Mouse (Mus musculus): ENCODE results near the gene Popdc3. TPM values are rescaled to one million over a fixed set of nuclear protein-coding genes. Genes with fewer than 3 reads are reported as not detected.
"Not testable (repeated sequence)": the region's sequence is repeated elsewhere in the genome, so short reads cannot be mapped to it uniquely, and the experiment has no call there.

Gene Popdc3
- total RNA-seq, 2 experiments from 2014 or later = 6.9 TPM

DNA sequence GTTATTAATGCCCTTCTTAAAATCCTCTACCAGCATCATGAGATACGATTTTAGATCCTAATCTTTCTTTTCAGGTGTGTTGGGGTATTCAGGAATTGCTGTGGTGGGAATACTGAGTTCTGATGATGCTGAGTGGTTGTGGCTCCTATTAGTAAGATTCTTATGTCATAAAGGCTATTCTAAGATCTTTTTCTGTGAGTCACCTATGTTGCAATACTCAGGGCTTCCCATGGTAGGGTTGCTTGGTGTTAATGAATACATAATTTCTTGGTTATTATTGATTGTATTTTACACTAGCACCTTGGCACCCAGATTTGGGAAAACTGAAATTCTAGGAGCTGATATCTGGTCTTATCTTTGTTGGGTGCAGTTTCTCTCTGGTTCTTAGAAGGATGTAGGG is 26.7 kb downstream of the Popdc3 start:
- no peak for DNase-seq

DNA sequence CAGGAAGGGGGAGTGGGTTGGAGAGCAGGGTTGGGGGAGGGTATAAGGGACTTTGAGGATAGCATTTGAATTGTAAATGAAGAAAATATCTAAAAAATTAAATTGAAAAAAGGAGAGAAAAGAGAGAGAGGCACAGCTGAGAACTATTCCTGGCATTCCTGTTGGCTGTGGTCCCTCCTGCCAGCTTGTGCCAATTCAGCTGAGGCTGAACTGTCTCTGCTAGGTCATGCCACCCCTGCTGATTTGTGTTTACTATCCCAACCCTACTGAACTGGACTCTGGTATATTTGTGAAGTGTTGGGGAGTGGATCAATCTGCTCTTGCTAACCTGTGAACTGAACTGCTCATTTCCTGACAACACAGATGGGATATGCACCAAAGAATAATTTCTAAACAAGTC is 32.3 kb downstream of the Popdc3 start:
- no peak for DNase-seq

DNA sequence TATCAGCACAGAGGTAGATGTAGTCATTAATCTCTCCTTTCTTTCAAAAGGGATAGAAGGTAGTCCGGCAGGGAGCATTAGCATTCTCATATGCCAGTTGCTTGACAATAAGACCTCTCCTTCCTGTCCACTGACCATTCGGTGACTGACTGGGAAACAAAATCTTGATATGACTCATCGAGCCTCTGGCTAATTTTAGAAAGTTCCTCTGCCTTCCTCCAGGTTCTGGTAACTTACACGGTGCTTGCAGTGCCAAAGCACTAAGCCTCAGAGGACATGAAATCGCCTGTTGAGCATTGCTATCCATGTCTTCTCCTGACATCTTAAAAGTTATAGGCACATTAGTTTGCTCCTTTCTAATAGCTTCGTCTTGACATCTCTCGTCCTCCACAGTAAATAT is 38.8 kb downstream of the Popdc3 start:
- DNase-seq = no peak

DNA sequence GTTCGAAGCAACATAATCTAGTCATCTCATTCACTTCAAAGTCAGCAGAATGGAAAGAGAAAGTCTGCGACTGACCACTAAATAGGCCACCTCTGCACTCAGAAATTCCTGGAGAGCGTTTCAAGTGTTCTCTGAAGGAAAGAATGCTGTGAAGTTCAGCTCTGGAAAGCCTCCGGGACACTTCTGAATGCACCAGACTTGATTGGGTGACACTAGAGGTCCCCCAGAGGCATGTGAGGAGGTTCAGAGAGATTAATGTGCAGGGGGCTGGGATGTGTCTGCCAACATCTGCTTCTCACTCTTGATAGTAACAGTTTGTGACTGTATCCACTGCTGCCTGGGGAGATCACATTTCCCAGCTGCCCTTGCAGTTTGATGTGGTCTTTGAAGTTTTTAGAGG is 52.1 kb downstream of the Popdc3 start:
- DNase-seq = no peak

- DNase-seq = no peak
Measured at GRCm38 (mm10) chr10:45233351-45233750, 55.5 kb downstream of the Popdc3 start.

GRCm38 (mm10) chr10:45236304-45236703 is 58.4 kb downstream of the Popdc3 start:
- DNase-seq = no peak

DNA sequence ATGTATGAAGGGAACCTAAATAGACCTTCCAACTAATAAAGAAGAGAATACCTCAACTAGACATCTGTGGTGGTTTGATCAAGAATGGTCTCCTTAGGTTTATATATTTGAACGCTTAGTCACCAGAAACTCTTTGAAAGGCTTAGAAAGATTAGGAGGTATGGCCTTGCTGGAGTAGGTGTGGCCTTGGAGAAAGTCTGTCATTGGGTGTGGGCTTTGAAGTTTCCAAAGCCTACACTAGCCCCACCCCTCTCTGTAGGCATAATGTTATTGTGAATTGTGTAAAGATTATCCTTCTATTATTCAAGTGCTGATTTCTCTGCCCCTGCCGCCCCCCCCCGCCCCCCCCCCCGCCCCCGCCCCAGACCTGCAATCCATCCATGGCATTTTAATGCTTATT is 59.6 kb downstream of the Popdc3 start:
- DNase-seq = no peak

DNA sequence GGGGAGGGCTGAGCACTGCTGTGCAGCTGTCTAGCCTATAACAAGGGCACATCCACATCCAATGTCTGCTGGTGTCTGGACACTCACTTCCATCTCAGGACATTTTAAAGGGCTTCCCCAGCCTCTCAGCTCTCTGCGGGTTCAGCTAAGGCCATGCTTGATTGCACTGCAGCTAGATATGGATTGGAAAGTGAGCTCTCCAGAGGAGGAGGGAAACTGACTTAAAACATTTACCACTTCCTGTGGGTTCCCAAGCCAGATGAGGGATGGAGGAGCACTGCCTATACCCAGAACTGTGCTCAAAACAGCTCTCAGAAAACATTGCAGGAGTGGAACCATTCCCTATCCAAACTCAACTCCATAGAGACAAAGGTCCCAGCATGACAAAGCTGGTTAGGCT is 82.6 kb downstream of the Popdc3 start:
- no peak for DNase-seq

DNA sequence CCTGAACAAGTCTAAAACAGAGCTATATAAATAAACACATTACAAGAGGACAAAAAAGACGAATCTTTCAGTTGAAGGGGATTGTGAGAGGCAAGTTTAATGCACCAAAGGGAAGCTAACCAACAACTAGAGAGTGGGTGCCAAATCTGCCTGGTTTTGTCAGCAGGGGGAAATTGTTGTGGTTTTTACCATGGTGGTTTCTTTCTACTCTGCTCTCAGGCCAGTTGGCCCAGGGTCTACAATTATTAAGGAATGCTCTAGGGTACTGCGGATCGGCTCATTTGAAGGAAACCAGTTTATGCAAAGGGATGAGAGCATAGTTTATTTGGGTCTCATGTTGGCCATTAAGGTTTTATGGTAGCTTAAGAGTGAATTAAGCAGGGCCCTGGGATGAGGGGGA is 84.2 kb downstream of the Popdc3 start:
- DNase-seq = no peak

DNA sequence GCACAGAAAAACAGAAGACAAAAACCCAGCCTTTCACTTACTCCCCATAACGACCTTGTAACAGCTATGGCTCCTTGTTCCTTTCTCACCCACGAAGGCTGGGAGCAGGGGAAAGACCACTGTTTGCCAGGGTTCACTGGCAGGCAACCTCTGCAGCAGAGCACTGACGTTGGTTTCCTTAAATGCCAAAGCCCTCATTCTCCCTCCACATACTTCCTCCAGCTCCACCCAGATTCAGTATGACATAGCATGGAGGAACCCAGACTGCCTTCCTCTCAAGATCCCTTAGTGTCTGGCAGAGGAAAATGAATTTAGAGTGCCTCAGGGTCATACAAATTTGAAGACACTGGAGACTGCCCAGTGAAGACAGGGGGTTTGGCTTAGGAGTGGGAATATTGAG is 98.6 kb downstream of the Popdc3 start:
- DNase-seq = no peak

DNA sequence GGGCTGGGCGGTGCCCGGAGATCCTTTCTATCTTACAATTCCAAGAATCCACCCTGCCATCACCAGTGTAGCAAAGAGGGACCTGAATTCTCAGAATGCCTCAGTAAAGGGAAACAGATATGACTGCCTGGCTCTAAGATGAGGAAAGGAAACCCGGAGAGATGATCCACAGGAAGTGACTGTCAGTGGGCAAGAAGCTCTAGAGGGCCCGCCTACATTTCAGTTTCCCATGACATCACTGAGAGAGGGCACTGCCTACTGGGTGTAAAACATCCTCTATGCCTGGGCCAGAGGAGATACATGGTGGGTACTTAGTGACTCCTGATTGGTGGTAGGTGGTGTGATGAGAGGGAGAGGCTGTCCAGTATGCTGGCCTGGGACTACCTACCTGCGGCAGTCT is 99.1 kb downstream of the Popdc3 start:
- DNase-seq = no peak

- DNase-seq = no peak
Measured at GRCm38 (mm10) chr10:45285651-45286050, 107.8 kb downstream of the Popdc3 start.

- no peak for DNase-seq
Measured at GRCm38 (mm10) chr10:45288351-45288750, 110.5 kb downstream of the Popdc3 start.

DNA sequence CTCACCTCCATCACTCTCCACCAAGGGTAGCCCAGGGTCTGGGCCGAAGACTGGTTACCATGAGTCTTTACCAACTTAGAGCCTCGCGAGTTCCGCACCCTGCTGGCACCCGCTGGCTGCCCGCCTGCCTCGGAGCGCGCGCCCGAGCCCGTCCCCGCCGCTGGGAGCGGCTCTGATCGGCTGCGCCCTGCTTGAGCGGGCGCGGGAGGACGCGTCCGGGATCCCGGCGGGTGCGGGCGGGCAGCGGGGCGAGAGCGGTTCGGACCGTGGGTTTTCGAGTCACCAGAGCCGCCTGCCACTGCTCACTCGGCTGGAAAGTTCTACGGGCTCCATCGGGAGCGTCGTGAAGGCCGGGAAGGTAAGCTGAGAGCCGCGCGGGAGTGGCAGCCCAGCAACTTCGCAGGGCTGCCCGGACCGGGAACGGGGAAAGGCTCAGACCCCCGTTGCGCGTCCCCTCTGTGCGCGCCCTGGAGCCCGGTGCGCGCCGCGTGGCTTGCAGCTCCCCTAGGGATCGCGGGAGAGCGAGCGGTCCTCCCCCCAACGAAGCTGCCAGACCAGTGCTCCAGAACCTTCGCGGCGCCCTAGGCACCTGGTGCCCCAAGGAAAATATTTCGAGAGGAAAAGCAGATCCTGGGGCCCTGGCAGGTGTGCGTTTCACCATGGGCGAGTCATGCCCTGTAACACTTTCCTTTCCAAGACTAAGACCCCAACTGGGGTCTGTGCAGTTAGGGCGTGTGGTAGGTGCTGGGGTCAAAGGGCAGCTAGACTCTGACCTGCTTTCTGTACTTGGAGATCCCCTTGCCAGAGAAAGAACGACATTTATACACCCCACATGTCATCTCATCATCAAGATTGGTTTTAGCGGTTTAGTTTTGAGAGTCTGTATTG is 111.6 kb downstream of the Popdc3 start:
- peak; percentile 10 to 33 for DNase-seq

DNA sequence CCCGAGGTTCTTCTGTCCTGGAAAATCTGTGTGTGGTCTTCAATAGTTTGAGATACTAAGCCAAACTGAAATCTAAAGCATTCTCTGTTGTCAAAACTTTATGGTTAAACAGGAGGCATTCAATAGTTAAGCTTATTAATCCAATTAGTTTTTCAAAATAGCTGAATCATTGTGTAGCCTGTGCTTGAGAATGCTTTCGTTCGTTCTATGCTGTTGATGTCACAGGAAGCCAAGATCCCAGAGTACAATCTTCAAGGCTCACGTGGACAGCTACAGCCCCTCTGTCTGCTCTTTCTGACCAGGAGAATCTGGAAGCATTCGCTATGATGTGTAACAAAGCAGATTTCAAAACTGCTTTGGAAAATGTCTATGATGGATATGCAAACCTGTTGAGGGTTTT is 112.7 kb downstream of the Popdc3 start:
- DNase-seq = no peak

- not testable (repeated sequence) for DNase-seq
Measured at GRCm38 (mm10) chr10:45292159-45292558, 114.3 kb downstream of the Popdc3 start.

- DNase-seq = no peak
Measured at GRCm38 (mm10) chr10:45295093-45295492, 117.2 kb downstream of the Popdc3 start.

DNA sequence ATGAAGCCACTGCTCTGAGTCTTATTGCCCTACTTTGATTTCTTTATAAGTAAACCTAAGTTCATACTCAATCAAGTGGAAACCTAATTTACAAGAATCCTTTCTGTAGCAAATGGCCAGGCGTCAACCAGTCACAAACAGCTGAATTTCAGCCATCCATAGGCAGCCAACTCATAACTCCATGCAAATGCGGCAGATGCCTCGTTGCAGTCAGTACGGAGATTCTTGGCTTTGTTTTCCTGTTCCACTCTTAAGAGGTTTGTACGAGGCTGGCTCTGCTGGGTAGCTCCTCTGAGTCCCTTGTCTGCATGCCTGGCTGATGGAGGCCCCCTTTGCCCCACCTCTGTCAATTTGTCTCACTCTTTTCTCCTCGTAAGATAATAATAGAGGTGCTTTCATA is 120.6 kb downstream of the Popdc3 start:
- DNase-seq = no peak

DNA sequence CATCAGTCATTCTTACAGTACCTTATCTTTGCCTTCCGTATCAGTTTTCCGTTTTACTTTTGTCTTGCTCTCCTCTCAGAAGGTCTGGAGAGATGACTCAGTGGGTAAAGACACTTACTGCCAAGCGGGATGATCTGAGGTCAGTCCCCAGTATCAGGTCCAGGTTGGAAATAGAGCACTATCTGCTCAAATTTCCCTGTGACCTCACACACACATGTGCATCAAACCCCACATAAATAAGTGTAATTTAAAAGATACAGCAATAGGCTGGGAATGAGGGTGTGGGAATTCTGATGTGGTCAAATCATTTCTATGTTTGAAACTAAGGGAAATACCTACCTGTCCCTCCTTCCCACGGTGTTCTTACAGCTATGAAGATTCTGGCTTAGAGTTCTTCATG is 121.6 kb downstream of the Popdc3 start:
- DNase-seq = no peak

DNA sequence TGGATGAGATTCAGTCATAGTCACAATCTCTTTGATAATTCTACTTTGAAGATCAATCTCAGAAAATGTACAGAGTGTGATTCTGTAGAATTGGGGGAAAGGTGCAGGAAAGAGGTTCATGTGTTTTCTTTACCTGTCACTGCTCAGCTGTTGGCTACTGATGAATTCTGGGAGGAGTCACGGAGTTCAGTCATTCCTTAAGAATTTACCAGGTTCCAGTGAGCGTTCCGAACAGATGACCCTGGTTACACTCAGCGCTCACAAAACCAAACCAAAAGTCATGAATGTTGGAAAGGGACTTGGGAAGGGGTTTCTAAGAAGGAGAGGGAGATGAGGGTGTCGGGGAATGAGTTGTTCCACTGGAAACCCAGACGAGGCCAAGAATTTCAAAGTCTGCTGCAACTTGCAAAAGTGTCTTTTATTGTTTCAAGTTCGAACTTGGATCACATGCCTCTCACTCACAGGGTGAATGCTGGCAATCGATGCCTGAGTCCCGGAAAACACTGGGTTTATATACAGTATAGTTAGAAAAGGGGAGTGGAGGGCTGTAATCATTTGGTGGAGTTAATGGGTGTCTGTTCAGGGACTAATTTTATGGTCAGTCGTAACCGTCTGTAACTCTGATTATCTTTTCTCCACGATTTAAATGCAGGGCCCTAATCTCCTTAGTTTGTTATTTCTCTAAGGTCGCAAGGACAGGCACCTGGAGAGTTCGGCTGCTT is 125.6 kb downstream of the Popdc3 start:
- DNase-seq = no peak

GRCm38 (mm10) chr10:45305173-45305572 is 127.3 kb downstream of the Popdc3 start:
- no peak for DNase-seq

DNA sequence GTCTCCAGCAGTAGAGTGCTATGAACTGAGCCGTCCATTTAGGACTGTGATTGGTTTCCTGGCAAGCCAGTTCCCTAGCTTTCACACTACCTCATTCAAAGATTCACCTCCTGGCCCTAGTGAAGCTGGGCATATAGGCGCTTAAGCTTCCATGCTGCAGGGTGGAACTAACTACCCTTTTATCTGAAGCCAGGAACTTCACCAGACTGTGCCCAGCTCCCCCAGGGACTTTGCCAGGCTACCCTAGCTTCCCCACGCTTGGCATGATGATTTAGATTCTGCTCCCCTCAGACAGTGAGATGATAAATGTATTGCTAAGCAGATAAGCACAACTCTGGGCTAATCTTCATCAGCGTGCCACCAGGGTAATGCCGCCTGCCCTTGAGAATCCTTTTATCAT is 133.2 kb downstream of the Popdc3 start:
- DNase-seq = no peak

GRCm38 (mm10) chr10:45311624-45312023 is 133.7 kb downstream of the Popdc3 start:
- no peak for DNase-seq

GRCm38 (mm10) chr10:45314865-45315264 is 137.0 kb downstream of the Popdc3 start:
- peak; percentile 19 to 28 for DNase-seq

Data from layer of hippocampus, postnatal 36 days (tissue).